Mouse (Mus musculus) adrenal gland, adult 18-20 months (tissue): ENCODE data around the gene Gk2. TPM values are rescaled to one million over a fixed set of nuclear protein-coding genes. Genes with fewer than 3 reads are reported as not detected.

Experiments
- DNase-seq, 2 experiments: peaks; one replicate each; pipeline ENCODE4 v3.0.0; 2021 to 2022; ENCODE audit warnings: low spot score in 2 of 2
- long read RNA-seq, 2 experiments: library from polyadenylated mRNA; stranded (forward); transcript quantifications; one replicate each; pipeline ENCODE4 v2.0.0; 2021
- total RNA-seq, 2 experiments: library from RNA; stranded (reverse); gene quantifications; 1 replicate in 1 of 2; 2 replicates in 1 of 2; pipeline ENCODE4 v1.2.3; 2021

The Gk2 gene
- not detected for total RNA-seq
- long read RNA-seq, experiment 1, result 0 reads
- long read RNA-seq, experiment 2, result 0 reads

GRCm38 (mm10) chr5:97456816-97457215, at the start of gene Gk2:
Gene Gk2 (minus strand): TSS chr5:97457021.
- DNase-seq, result no peak

- DNase-seq, result no peak
Observed at GRCm38 (mm10) chr5:97498041-97498440, 41.2 kb upstream of the Gk2 start.

- DNase-seq, result no peak
Observed at GRCm38 (mm10) chr5:97495488-97496092, 38.8 kb upstream of the Gk2 start.

GRCm38 (mm10) chr5:97493421-97493820, 36.6 kb upstream of the Gk2 start:
- DNase-seq, result no peak

GRCm38 (mm10) chr5:97486141-97486540, 29.3 kb upstream of the Gk2 start:
- DNase-seq, result no peak

GRCm38 (mm10) chr5:97479991-97480390, 23.2 kb upstream of the Gk2 start:
- DNase-seq, result no peak

GRCm38 (mm10) chr5:97467246-97467645, 10.4 kb upstream of the Gk2 start:
- no peak for DNase-seq

GRCm38 (mm10) chr5:97466430-97467158, 9.8 kb upstream of the Gk2 start:
- no peak for DNase-seq

GRCm38 (mm10) chr5:97465956-97466355, 9.1 kb upstream of the Gk2 start:
- DNase-seq, result no peak

- no peak for DNase-seq
Observed at GRCm38 (mm10) chr5:97462856-97463255, 6.0 kb upstream of the Gk2 start.

- no peak for DNase-seq
Observed at GRCm38 (mm10) chr5:97451451-97451850, 5.4 kb downstream of the Gk2 start.

- DNase-seq, result no peak
Observed at GRCm38 (mm10) chr5:97444191-97444590, 12.6 kb downstream of the Gk2 start.

- DNase-seq, result no peak
Observed at GRCm38 (mm10) chr5:97432512-97432911, 24.3 kb downstream of the Gk2 start.

- no peak for DNase-seq
Observed at GRCm38 (mm10) chr5:97429976-97430375, 26.8 kb downstream of the Gk2 start.

GRCm38 (mm10) chr5:97421669-97422068, 35.2 kb downstream of the Gk2 start:
- no peak for DNase-seq

- no peak for DNase-seq
Observed at GRCm38 (mm10) chr5:97417185-97417584, 39.6 kb downstream of the Gk2 start.

GRCm38 (mm10) chr5:97415837-97416236, 41.0 kb downstream of the Gk2 start:
- no peak for DNase-seq

- no peak for DNase-seq
Observed at GRCm38 (mm10) chr5:97413716-97414115, 43.1 kb downstream of the Gk2 start.

- DNase-seq, result no peak
Observed at GRCm38 (mm10) chr5:97410190-97410589, 46.6 kb downstream of the Gk2 start.

- no peak for DNase-seq
Observed at GRCm38 (mm10) chr5:97409234-97409704, 47.6 kb downstream of the Gk2 start.
